Mouse (Mus musculus): ENCODE data around the gene Rbm34. TPM values are rescaled to one million over a fixed set of nuclear protein-coding genes. Genes with fewer than 3 reads are reported as not detected.
"Not testable (repeated sequence)": the region's sequence is repeated elsewhere in the genome, so short reads cannot be mapped to it uniquely, and the experiment has no call there.

Gene Rbm34
- polyA plus RNA-seq, 1 experiment from 2014 or later = 38.5 TPM

- 23% methylated on average over 10 of the region's 10 CpGs for WGBS
- ATAC-seq (replicated peaks; ENCODE audit: insufficient number of reproducible peaks, low FRiP score, low TSS enrichment, low read depth) (no peak), DNase-seq (ENCODE audit: low spot score) (no peak)
- Histone ChIP-seq H3K4me2 (ENCODE audit: low read depth, low read length) (no peak overlapping the region), H3K36me3 (replicated peaks; ENCODE audit: control insufficient read depth, insufficient read depth, low read depth, low read length) (no peaks in the 10 kb centered on the region), H3K4me1 (ENCODE audit: control insufficient read depth, insufficient read depth, low read length) (no peaks in the 10 kb centered on the region), H3K4me3 (ENCODE audit: low read depth, low read length) (no peak overlapping the region), H3K9ac (replicated peaks; ENCODE audit: low read length) (no peak overlapping the region), H3K27ac (replicated peaks; ENCODE audit: low read depth, low read length) (no peak overlapping the region), H3K9me3 (replicated peaks; ENCODE audit: control insufficient read depth, low read length) (no peaks in the 10 kb centered on the region), H3K27me3 (ENCODE audit: control insufficient read depth, insufficient read depth, low read length) (no peaks in the 10 kb centered on the region; the same call in 1 of the 2 replicates)
These were observed 56.1 kb downstream of the Rbm34 start for GRCm38 (mm10) chr8:126914609-126915375.

GRCm38 (mm10) chr8:126914107-126914490, 56.8 kb downstream of the Rbm34 start:
- 78% methylated on average over 9 of the region's 10 CpGs for WGBS
- not testable (repeated sequence) for H3K27me3 ChIP-seq (ENCODE audit: control insufficient read depth, insufficient read depth, low read length); H3K27ac ChIP-seq (replicated peaks; ENCODE audit: low read depth, low read length); H3K4me1 ChIP-seq (ENCODE audit: control insufficient read depth, insufficient read depth, low read length); H3K4me3 ChIP-seq (ENCODE audit: low read depth, low read length); DNase-seq (ENCODE audit: low spot score); H3K4me2 ChIP-seq (ENCODE audit: low read depth, low read length); H3K9ac ChIP-seq (replicated peaks; ENCODE audit: low read length); H3K36me3 ChIP-seq (replicated peaks; ENCODE audit: control insufficient read depth, insufficient read depth, low read depth, low read length); H3K9me3 ChIP-seq (replicated peaks; ENCODE audit: control insufficient read depth, low read length); ATAC-seq (replicated peaks; ENCODE audit: insufficient number of reproducible peaks, low FRiP score, low TSS enrichment, low read depth)

- H3K4me2 ChIP-seq (ENCODE audit: low read depth, low read length) = no peak overlapping the region
- H3K36me3 ChIP-seq (replicated peaks; ENCODE audit: control insufficient read depth, insufficient read depth, low read depth, low read length) = no peaks in the 10 kb centered on the region
- no peak for ATAC-seq (replicated peaks; ENCODE audit: insufficient number of reproducible peaks, low FRiP score, low TSS enrichment, low read depth)
- H3K9me3 ChIP-seq (replicated peaks; ENCODE audit: control insufficient read depth, low read length) = no peaks in the 10 kb centered on the region
- no peaks in the 10 kb centered on the region; the same call in 1 of the 2 replicates for H3K27me3 ChIP-seq (ENCODE audit: control insufficient read depth, insufficient read depth, low read length)
- no peak for DNase-seq (ENCODE audit: low spot score)
- H3K4me3 ChIP-seq (ENCODE audit: low read depth, low read length) = no peak overlapping the region
- no peak overlapping the region for H3K9ac ChIP-seq (replicated peaks; ENCODE audit: low read length)
- 50% methylated on average over 12 of the region's 12 CpGs for WGBS
- no peak overlapping the region; the same call in 1 of the 2 replicates for H3K27ac ChIP-seq (replicated peaks; ENCODE audit: low read depth, low read length)
- H3K4me1 ChIP-seq (ENCODE audit: control insufficient read depth, insufficient read depth, low read length) = no peaks in the 10 kb centered on the region
These were observed 57.4 kb downstream of the Rbm34 start for GRCm38 (mm10) chr8:126913241-126914106.

- no peak overlapping the region for H3K4me2 ChIP-seq (ENCODE audit: low read depth, low read length)
- no peak overlapping the region for H3K27ac ChIP-seq (replicated peaks; ENCODE audit: low read depth, low read length)
- ATAC-seq (replicated peaks; ENCODE audit: insufficient number of reproducible peaks, low FRiP score, low TSS enrichment, low read depth) (no peak), DNase-seq (ENCODE audit: low spot score) (no peak)
- H3K4me1 ChIP-seq (ENCODE audit: control insufficient read depth, insufficient read depth, low read length) = no peaks in the 10 kb centered on the region
- WGBS = 82% methylated on average over 10 of the region's 10 CpGs
- H3K9ac ChIP-seq (replicated peaks; ENCODE audit: low read length) = no peak overlapping the region
- no peaks in the 10 kb centered on the region for H3K36me3 ChIP-seq (replicated peaks; ENCODE audit: control insufficient read depth, insufficient read depth, low read depth, low read length)
- H3K27me3 ChIP-seq (ENCODE audit: control insufficient read depth, insufficient read depth, low read length) = no peaks in the 10 kb centered on the region; the same call in 1 of the 2 replicates
- H3K4me3 ChIP-seq (ENCODE audit: low read depth, low read length) = no peak overlapping the region
- H3K9me3 ChIP-seq (replicated peaks; ENCODE audit: control insufficient read depth, low read length) = no peaks in the 10 kb centered on the region
These were observed 61.5 kb downstream of the Rbm34 start for GRCm38 (mm10) chr8:126909371-126909802.

- H3K9me3 ChIP-seq (replicated peaks; ENCODE audit: control insufficient read depth, low read length) = no peaks in the 10 kb centered on the region
- H3K4me2 ChIP-seq (ENCODE audit: low read depth, low read length) = no peak overlapping the region
- no peaks in the 10 kb centered on the region for H3K36me3 ChIP-seq (replicated peaks; ENCODE audit: control insufficient read depth, insufficient read depth, low read depth, low read length)
- no peak overlapping the region for H3K9ac ChIP-seq (replicated peaks; ENCODE audit: low read length)
- no peak overlapping the region for H3K27ac ChIP-seq (replicated peaks; ENCODE audit: low read depth, low read length)
- no peaks in the 10 kb centered on the region; the same call in 1 of the 2 replicates for H3K27me3 ChIP-seq (ENCODE audit: control insufficient read depth, insufficient read depth, low read length)
- H3K4me1 ChIP-seq (ENCODE audit: control insufficient read depth, insufficient read depth, low read length) = no peaks in the 10 kb centered on the region
- H3K4me3 ChIP-seq (ENCODE audit: low read depth, low read length) = no peak overlapping the region
- no peak for DNase-seq (ENCODE audit: low spot score)
- no peak for ATAC-seq (replicated peaks; ENCODE audit: insufficient number of reproducible peaks, low FRiP score, low TSS enrichment, low read depth)
- WGBS = 77% methylated on average over 6 of the region's 6 CpGs
These were observed 62.1 kb downstream of the Rbm34 start for GRCm38 (mm10) chr8:126908805-126909204.

- H3K27me3 ChIP-seq (ENCODE audit: control insufficient read depth, insufficient read depth, low read length) = no peaks in the 10 kb centered on the region; the same call in 1 of the 2 replicates
- no peaks in the 10 kb centered on the region for H3K9me3 ChIP-seq (replicated peaks; ENCODE audit: control insufficient read depth, low read length)
- H3K4me1 ChIP-seq (ENCODE audit: control insufficient read depth, insufficient read depth, low read length) = no peaks in the 10 kb centered on the region
- H3K4me3 ChIP-seq (ENCODE audit: low read depth, low read length) = no peak overlapping the region
- no peak overlapping the region for H3K9ac ChIP-seq (replicated peaks; ENCODE audit: low read length)
- ATAC-seq (replicated peaks; ENCODE audit: insufficient number of reproducible peaks, low FRiP score, low TSS enrichment, low read depth) = no peak
- H3K36me3 ChIP-seq (replicated peaks; ENCODE audit: control insufficient read depth, insufficient read depth, low read depth, low read length) = no peaks in the 10 kb centered on the region
- WGBS = 82% methylated on average over 9 of the region's 9 CpGs
- no peak overlapping the region for H3K27ac ChIP-seq (replicated peaks; ENCODE audit: low read depth, low read length)
- no peak overlapping the region for H3K4me2 ChIP-seq (ENCODE audit: low read depth, low read length)
- no peak for DNase-seq (ENCODE audit: low spot score)
These were observed 62.9 kb downstream of the Rbm34 start for GRCm38 (mm10) chr8:126907968-126908367.

GRCm38 (mm10) chr8:126907374-126907773, 63.5 kb downstream of the Rbm34 start:
- H3K4me2 ChIP-seq (ENCODE audit: low read depth, low read length) = no peak overlapping the region
- DNase-seq (ENCODE audit: low spot score) (no peak), ATAC-seq (replicated peaks; ENCODE audit: insufficient number of reproducible peaks, low FRiP score, low TSS enrichment, low read depth) (no peak)
- no peaks in the 10 kb centered on the region; the same call in 1 of the 2 replicates for H3K27me3 ChIP-seq (ENCODE audit: control insufficient read depth, insufficient read depth, low read length)
- no peaks in the 10 kb centered on the region for H3K36me3 ChIP-seq (replicated peaks; ENCODE audit: control insufficient read depth, insufficient read depth, low read depth, low read length)
- H3K9ac ChIP-seq (replicated peaks; ENCODE audit: low read length) = no peak overlapping the region
- H3K4me3 ChIP-seq (ENCODE audit: low read depth, low read length) = no peak overlapping the region
- H3K27ac ChIP-seq (replicated peaks; ENCODE audit: low read depth, low read length) = no peak overlapping the region
- no peaks in the 10 kb centered on the region for H3K9me3 ChIP-seq (replicated peaks; ENCODE audit: control insufficient read depth, low read length)
- WGBS = 83% methylated on average over 3 of the region's 3 CpGs
- no peaks in the 10 kb centered on the region for H3K4me1 ChIP-seq (ENCODE audit: control insufficient read depth, insufficient read depth, low read length)

- Histone ChIP-seq H3K27ac (replicated peaks; ENCODE audit: low read depth, low read length) (no peak overlapping the region), H3K4me2 (ENCODE audit: low read depth, low read length) (no peak overlapping the region), H3K4me3 (ENCODE audit: low read depth, low read length) (no peak overlapping the region), H3K36me3 (replicated peaks; ENCODE audit: control insufficient read depth, insufficient read depth, low read depth, low read length) (no peaks in the 10 kb centered on the region), H3K4me1 (ENCODE audit: control insufficient read depth, insufficient read depth, low read length) (no peaks in the 10 kb centered on the region), H3K9ac (replicated peaks; ENCODE audit: low read length) (no peak overlapping the region), H3K9me3 (replicated peaks; ENCODE audit: control insufficient read depth, low read length) (no peaks in the 10 kb centered on the region), H3K27me3 (ENCODE audit: control insufficient read depth, insufficient read depth, low read length) (no peaks in the 10 kb centered on the region)
- 89% methylated on average over 3 of the region's 3 CpGs for WGBS
- ATAC-seq (replicated peaks; ENCODE audit: insufficient number of reproducible peaks, low FRiP score, low TSS enrichment, low read depth) (no peak), DNase-seq (ENCODE audit: low spot score) (peak; percentile 51)
These were observed 65.5 kb downstream of the Rbm34 start for GRCm38 (mm10) chr8:126905387-126905786.
